Mouse (Mus musculus): ENCODE data around the gene Alg6. TPM values are rescaled to one million over a fixed set of nuclear protein-coding genes. Genes with fewer than 3 reads are reported as not detected.

The Alg6 gene
- polyA plus RNA-seq, 1 experiment from 2014 or later, result 19.5 TPM

GRCm38 (mm10) chr4:99752426-99752825 lies 37.0 kb downstream of the Alg6 start:
- WGBS (ENCODE audit: insufficient replicate concordance), result 75% methylated on average over 5 of the region's 5 CpGs
- Histone ChIP-seq H3K27ac (no peak overlapping the region), H3K36me3 (peaks cover 51% of the 10 kb centered on the region), H3K9ac (no peak overlapping the region), H3K4me3 (no peak overlapping the region), H3K27me3 (replicated peaks) (no peaks in the 10 kb centered on the region), H3K4me2 (no peak overlapping the region), H3K4me1 (no peaks in the 10 kb centered on the region), H3K9me3 (replicated peaks) (no peaks in the 10 kb centered on the region)
- ATAC-seq, result no peak

- H3K4me3 ChIP-seq, result no peak overlapping the region
- no peaks in the 10 kb centered on the region for H3K27me3 ChIP-seq (replicated peaks)
- no peaks in the 10 kb centered on the region for H3K9me3 ChIP-seq (replicated peaks)
- no peak overlapping the region for H3K4me2 ChIP-seq
- ATAC-seq, result no peak
- no peak overlapping the region for H3K27ac ChIP-seq
- WGBS (ENCODE audit: insufficient replicate concordance), result 60% methylated on average over 5 of the region's 5 CpGs
- no peak overlapping the region for H3K9ac ChIP-seq
- no peaks in the 10 kb centered on the region for H3K4me1 ChIP-seq
- H3K36me3 ChIP-seq, result no peaks in the 10 kb centered on the region
Measured at GRCm38 (mm10) chr4:99766303-99766702, 50.8 kb downstream of the Alg6 start.

GRCm38 (mm10) chr4:99766753-99767152 lies 51.3 kb downstream of the Alg6 start:
- Histone ChIP-seq H3K4me1 (no peaks in the 10 kb centered on the region), H3K27me3 (replicated peaks) (no peaks in the 10 kb centered on the region), H3K36me3 (no peaks in the 10 kb centered on the region), H3K9me3 (replicated peaks) (no peaks in the 10 kb centered on the region), H3K4me3 (no peak overlapping the region), H3K9ac (no peak overlapping the region), H3K4me2 (no peak overlapping the region), H3K27ac (no peak overlapping the region)
- WGBS (ENCODE audit: insufficient replicate concordance), result 39% methylated on average over 1 of the region's 1 CpGs
- no peak for ATAC-seq

DNA sequence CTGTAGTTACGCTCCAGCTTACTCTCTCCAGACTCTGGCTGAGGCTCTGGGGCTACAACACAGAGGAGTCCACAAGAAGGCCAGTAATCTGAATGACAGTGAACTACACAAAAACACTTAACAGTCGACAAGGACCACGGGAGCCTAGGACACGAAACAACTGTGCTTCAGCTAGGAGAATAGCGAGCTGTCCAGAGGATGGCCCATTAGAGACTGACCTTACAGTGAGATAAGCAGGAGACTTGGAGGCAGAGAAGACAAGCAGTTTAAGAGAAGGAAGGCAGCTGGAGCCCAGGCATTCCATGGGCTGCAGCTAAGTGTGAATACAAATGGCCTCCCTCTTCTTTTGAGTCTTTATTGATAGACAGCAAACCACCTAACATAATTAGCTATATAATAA lies 55.1 kb downstream of the Alg6 start:
- no peaks in the 10 kb centered on the region for H3K4me1 ChIP-seq
- H3K27me3 ChIP-seq (replicated peaks), result no peaks in the 10 kb centered on the region
- H3K27ac ChIP-seq, result no peak overlapping the region
- no peak overlapping the region for H3K9ac ChIP-seq
- H3K36me3 ChIP-seq, result no peaks in the 10 kb centered on the region
- no peak for ATAC-seq
- WGBS (ENCODE audit: insufficient replicate concordance), result 77% methylated on average over 5 of the region's 5 CpGs
- H3K9me3 ChIP-seq (replicated peaks), result no peaks in the 10 kb centered on the region
- no peak overlapping the region for H3K4me2 ChIP-seq
- H3K4me3 ChIP-seq, result no peak overlapping the region

DNA sequence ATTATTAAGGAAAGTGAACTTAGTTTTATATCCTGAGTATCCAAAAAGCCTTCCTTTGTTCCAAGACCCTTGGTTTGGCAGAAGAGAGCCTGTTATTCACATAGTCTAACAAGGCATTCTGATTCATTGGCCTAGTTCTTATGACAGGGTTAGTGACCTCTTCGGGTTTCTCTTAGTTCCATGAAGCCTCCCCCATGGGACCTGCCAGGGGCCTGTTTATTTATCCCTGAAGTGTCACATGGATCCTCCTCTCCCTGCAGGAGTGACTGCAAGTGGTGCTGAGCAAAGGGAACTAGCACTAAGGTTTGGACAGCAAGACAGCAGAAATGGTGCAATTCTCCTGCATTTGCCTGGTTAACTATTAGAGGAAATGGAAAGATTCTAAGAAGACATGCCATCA lies 57.6 kb downstream of the Alg6 start:
- Histone ChIP-seq H3K9ac (no peak overlapping the region), H3K27ac (no peak overlapping the region), H3K27me3 (replicated peaks) (no peaks in the 10 kb centered on the region), H3K4me1 (no peaks in the 10 kb centered on the region), H3K4me2 (no peak overlapping the region), H3K4me3 (no peak overlapping the region), H3K9me3 (replicated peaks) (no peaks in the 10 kb centered on the region), H3K36me3 (no peaks in the 10 kb centered on the region; the same call in 1 of the 2 replicates)
- WGBS (ENCODE audit: insufficient replicate concordance), result 59% methylated on average over 1 of the region's 1 CpGs
- no peak for ATAC-seq

- Histone ChIP-seq H3K27ac (no peak overlapping the region), H3K9me3 (replicated peaks) (no peaks in the 10 kb centered on the region), H3K4me1 (no peaks in the 10 kb centered on the region), H3K4me2 (no peak overlapping the region), H3K27me3 (replicated peaks) (no peaks in the 10 kb centered on the region), H3K9ac (no peak overlapping the region), H3K36me3 (0 out of 2 replicates have a peak, but pooled peaks cover 2% of the 10 kb centered on the region), H3K4me3 (no peak overlapping the region)
- ATAC-seq, result no peak
- 48% methylated on average over 6 of the region's 6 CpGs for WGBS (ENCODE audit: insufficient replicate concordance)
Measured at GRCm38 (mm10) chr4:99792365-99792764, 76.9 kb downstream of the Alg6 start.

Other genes starting within 250 kb of the Alg6 start
- 0.10 TPM in 1 of 2 replicates, not detected in the other for gene Foxd3, start 59.4 kb upstream of the Alg6 start, polyA plus RNA-seq (2016; fragmentation: Nextera tagmentation; extraction: Ambion mirVana)
- gene Efcab7, start 113.5 kb downstream of the Alg6 start, polyA plus RNA-seq (2016; fragmentation: Nextera tagmentation; extraction: Ambion mirVana), result 8.8 and 11.0 TPM in 2 replicates
- 60.2 and 64.7 TPM in 2 replicates for gene Pgm1, start 213.8 kb downstream of the Alg6 start, polyA plus RNA-seq (2016; fragmentation: Nextera tagmentation; extraction: Ambion mirVana)
- 29.7 and 30.0 TPM in 2 replicates for gene Itgb3bp, start 214.1 kb downstream of the Alg6 start, polyA plus RNA-seq (2016; fragmentation: Nextera tagmentation; extraction: Ambion mirVana)